Mouse (Mus musculus) liver, embryonic 11.5 days (tissue): ENCODE data around the gene Wfdc13. TPM values are rescaled to one million over a fixed set of nuclear protein-coding genes. Genes with fewer than 3 reads are reported as not detected.

Source experiments
- ATAC-seq: fragments of 200-750 bp; cut with Nextera tagmentation; replicated peaks from 2 replicates; pipeline ENCODE4 v1.8.0; 2017; ENCODE audit warnings: moderate number of reproducible peaks, mild to moderate bottlenecking, moderate TSS enrichment, moderate library complexity; ENCODE audit not compliant: low FRiP score
- DNase-seq: peaks from one replicate; pipeline ENCODE4 v3.0.0-alpha.2; 2017; ENCODE audit warnings: low spot score
- H3K27ac ChIP-seq: fragments of 300-500 bp; sonication (generic); 2 replicates; pipeline ENCODE4 v1.5.1; 2014; ENCODE audit warnings: mild to moderate bottlenecking, low read depth, low read length, control low read depth
- H3K27me3 ChIP-seq: fragments of 300-500 bp; sonication (generic); replicated peaks from 2 replicates; pipeline ENCODE4 v1.6.1; 2014; ENCODE audit warnings: low read length, mixed read lengths; ENCODE audit not compliant: control insufficient read depth, insufficient read depth
- H3K36me3 ChIP-seq: fragments of 300-500 bp; sonication (generic); 2 replicates; pipeline ENCODE4 v1.6.1; 2014; ENCODE audit warnings: mild to moderate bottlenecking, low read length, moderate library complexity, mixed read lengths; ENCODE audit not compliant: control insufficient read depth, insufficient read depth
- H3K4me1 ChIP-seq: fragments of 300-500 bp; sonication (generic); replicated peaks from 2 replicates; pipeline ENCODE4 v1.6.1; 2014; ENCODE audit warnings: low read length, mixed read lengths; ENCODE audit not compliant: control insufficient read depth, insufficient read depth
- H3K4me2 ChIP-seq: fragments of 300-500 bp; sonication (generic); 2 replicates; pipeline ENCODE4 v1.6.1; 2014; ENCODE audit warnings: mild to moderate bottlenecking, control low read depth, moderate library complexity
- H3K4me3 ChIP-seq: fragments of 300-500 bp; sonication (generic); 2 replicates; pipeline ENCODE4 v1.5.1; 2014; ENCODE audit warnings: low read depth, low read length, control low read depth
- H3K9ac ChIP-seq: fragments of 300-500 bp; sonication (generic); 2 replicates; pipeline ENCODE4 v1.6.1; 2014; ENCODE audit warnings: low read depth, low read length, control low read depth
- H3K9me3 ChIP-seq: fragments of 300-500 bp; sonication (generic); 2 replicates; pipeline ENCODE4 v1.6.1; 2016; ENCODE audit warnings: low read length, inconsistent platforms, mixed read lengths; ENCODE audit not compliant: control insufficient read depth
- whole genome bisulfite sequencing: fragments of 180-500 bp; shearing (Covaris S2); extraction: QIAGEN DNeasy Blood & Tissue Kit; methylation state at CpG from one replicate; pipeline ENCODE4 v1.1.7; 2014; 5-methylcytosine and 5-hydroxymethylcytosine counted together
- polyA plus RNA-seq: library from polyadenylated mRNA; unstranded; fragments of >200 nt; fragmentation: Nextera tagmentation; extraction: Ambion mirVana; gene quantifications from 2 replicates; pipeline ENCODE4 v1.2.1, GENCODE M21; 2014

The Wfdc13 gene
- not detected in 2 replicates for polyA plus RNA-seq

- Histone ChIP-seq H3K4me1 (no peaks in the 10 kb centered on the region; the same call in 1 of the 2 replicates), H3K9ac (no peak within 1 kb of the TSS)
- DNase-seq, result no peak
Observed at GRCm38 (mm10) chr2:164684807-164685206, at the start of gene Wfdc13. Gene Wfdc13, plus strand, starts transcription at chr2:164685107.

GRCm38 (mm10) chr2:164635266-164635665 is 49.6 kb upstream of the Wfdc13 start:
- no peak overlapping the region for H3K27ac ChIP-seq
- DNase-seq, result no peak
- H3K4me2 ChIP-seq, result no peak overlapping the region
- H3K4me1 ChIP-seq, result no peaks in the 10 kb centered on the region
- no peaks in the 10 kb centered on the region for H3K27me3 ChIP-seq
- ATAC-seq, result no peak
- H3K9me3 ChIP-seq, result no peaks in the 10 kb centered on the region
- H3K9ac ChIP-seq, result no peak overlapping the region
- no peaks in the 10 kb centered on the region for H3K36me3 ChIP-seq
- 72% methylated on average over 9 of the region's 9 CpGs for WGBS
- H3K4me3 ChIP-seq, result no peak overlapping the region

More at GRCm38 (mm10) chr2:164684807-164685206, at the start of gene Wfdc13:
- Histone ChIP-seq H3K27me3 (no peaks in the 10 kb centered on the region), H3K4me2 (no peak within 1 kb of the TSS), H3K9me3 (no peaks in the 10 kb centered on the region), H3K36me3 (no peaks in the 10 kb centered on the region), H3K27ac (no peak within 1 kb of the TSS), H3K4me3 (no peak within 1 kb of the TSS)
- WGBS, result 59% methylated on average over 3 of the region's 3 CpGs
- no peak for ATAC-seq

- WGBS, result 84% methylated on average over 3 of the region's 3 CpGs
- Histone ChIP-seq H3K4me2 (no peak within 1 kb of the TSS), H3K4me1 (no peaks in the 10 kb centered on the region)
Observed at GRCm38 (mm10) chr2:164638696-164639095, 46.2 kb upstream of the Wfdc13 start, which contains the start of gene Wfdc16. Gene Wfdc16, minus strand, starts transcription at chr2:164638796.

GRCm38 (mm10) chr2:164641129-164641528 is 43.8 kb upstream of the Wfdc13 start:
- Histone ChIP-seq H3K9me3 (no peaks in the 10 kb centered on the region), H3K4me3 (no peak overlapping the region), H3K4me1 (no peaks in the 10 kb centered on the region), H3K9ac (no peak overlapping the region), H3K36me3 (no peaks in the 10 kb centered on the region), H3K4me2 (no peak overlapping the region), H3K27ac (no peak overlapping the region), H3K27me3 (no peaks in the 10 kb centered on the region)
- DNase-seq (peak; percentile 27), ATAC-seq (no peak)
- WGBS, result 59% methylated on average over 7 of the region's 7 CpGs

More at GRCm38 (mm10) chr2:164638696-164639095, 46.2 kb upstream of the Wfdc13 start, which contains the start of gene Wfdc16:
- no peak within 1 kb of the TSS for H3K4me3 ChIP-seq
- H3K9me3 ChIP-seq, result no peaks in the 10 kb centered on the region
- H3K27ac ChIP-seq, result no peak within 1 kb of the TSS
- no peaks in the 10 kb centered on the region for H3K27me3 ChIP-seq
- ATAC-seq (no peak), DNase-seq (no peak)
- H3K9ac ChIP-seq, result no peak within 1 kb of the TSS
- H3K36me3 ChIP-seq, result no peaks in the 10 kb centered on the region

- Histone ChIP-seq H3K4me1 (no peaks in the 10 kb centered on the region), H3K36me3 (no peaks in the 10 kb centered on the region), H3K27me3 (no peaks in the 10 kb centered on the region), H3K4me3 (no peak overlapping the region), H3K4me2 (no peak overlapping the region), H3K9ac (no peak overlapping the region), H3K9me3 (no peaks in the 10 kb centered on the region), H3K27ac (no peak overlapping the region)
- ATAC-seq (no peak), DNase-seq (no peak)
- WGBS, result 82% methylated on average over 13 of the region's 13 CpGs
Observed at GRCm38 (mm10) chr2:164641881-164642673, 42.8 kb upstream of the Wfdc13 start.

- H3K36me3 ChIP-seq, result no peaks in the 10 kb centered on the region
- H3K4me1 ChIP-seq, result no peaks in the 10 kb centered on the region
- WGBS, result 10% methylated on average over 11 of the region's 11 CpGs
- H3K9me3 ChIP-seq, result no peaks in the 10 kb centered on the region
- no peak within 1 kb of the TSS for H3K4me2 ChIP-seq
- no peaks in the 10 kb centered on the region for H3K27me3 ChIP-seq
- H3K4me3 ChIP-seq, result no peak within 1 kb of the TSS
- no peak for ATAC-seq
- DNase-seq, result peak; percentile 38
- no peak within 1 kb of the TSS for H3K27ac ChIP-seq
- H3K9ac ChIP-seq, result no peak within 1 kb of the TSS
Observed at GRCm38 (mm10) chr2:164655858-164656257, 29.0 kb upstream of the Wfdc13 start, which contains the start of gene Wfdc10. Gene Wfdc10, plus strand, starts transcription at chr2:164656046.

- DNase-seq (no peak), ATAC-seq (no peak)
- 72% methylated on average over 9 of the region's 9 CpGs for WGBS
- Histone ChIP-seq H3K27me3 (no peaks in the 10 kb centered on the region), H3K4me3 (no peak within 1 kb of the TSS), H3K9ac (no peak within 1 kb of the TSS), H3K9me3 (no peaks in the 10 kb centered on the region), H3K4me2 (no peak within 1 kb of the TSS), H3K36me3 (no peaks in the 10 kb centered on the region), H3K27ac (no peak within 1 kb of the TSS), H3K4me1 (no peaks in the 10 kb centered on the region)
Observed at GRCm38 (mm10) chr2:164656483-164656882, 28.4 kb upstream of the Wfdc13 start, which contains the start of gene Wfdc9. Gene Wfdc9, minus strand, starts transcription at chr2:164656583.

- Histone ChIP-seq H3K9ac (no peak overlapping the region), H3K4me2 (no peak overlapping the region), H3K4me3 (no peak overlapping the region), H3K9me3 (no peaks in the 10 kb centered on the region), H3K4me1 (no peaks in the 10 kb centered on the region), H3K27ac (no peak overlapping the region), H3K36me3 (no peaks in the 10 kb centered on the region), H3K27me3 (no peaks in the 10 kb centered on the region)
- DNase-seq (no peak), ATAC-seq (no peak)
- 80% methylated on average over 7 of the region's 7 CpGs for WGBS
Observed at GRCm38 (mm10) chr2:164664851-164665250, 20.1 kb upstream of the Wfdc13 start.

- 69% methylated on average over 5 of the region's 5 CpGs for WGBS
- H3K9me3 ChIP-seq, result no peaks in the 10 kb centered on the region
- no peak overlapping the region for H3K4me3 ChIP-seq
- no peak overlapping the region for H3K9ac ChIP-seq
- no peak for DNase-seq
- H3K27me3 ChIP-seq, result no peaks in the 10 kb centered on the region
- H3K4me2 ChIP-seq, result no peak overlapping the region
- H3K27ac ChIP-seq, result no peak overlapping the region
- ATAC-seq, result no peak
- no peaks in the 10 kb centered on the region for H3K4me1 ChIP-seq
- no peaks in the 10 kb centered on the region for H3K36me3 ChIP-seq
Observed at GRCm38 (mm10) chr2:164670261-164670660, 14.6 kb upstream of the Wfdc13 start.
